Mouse (Mus musculus): ENCODE measurements around the gene Csnk1e. TPM values are rescaled to one million over a fixed set of nuclear protein-coding genes. Genes with fewer than 3 reads are reported as not detected.
"Not testable (repeated sequence)": the region's sequence is repeated elsewhere in the genome, so short reads cannot be mapped to it uniquely, and the experiment has no call there.

Csnk1e gene
- polyA plus RNA-seq, 1 experiment from 2014 or later, result 213 TPM

DNA sequence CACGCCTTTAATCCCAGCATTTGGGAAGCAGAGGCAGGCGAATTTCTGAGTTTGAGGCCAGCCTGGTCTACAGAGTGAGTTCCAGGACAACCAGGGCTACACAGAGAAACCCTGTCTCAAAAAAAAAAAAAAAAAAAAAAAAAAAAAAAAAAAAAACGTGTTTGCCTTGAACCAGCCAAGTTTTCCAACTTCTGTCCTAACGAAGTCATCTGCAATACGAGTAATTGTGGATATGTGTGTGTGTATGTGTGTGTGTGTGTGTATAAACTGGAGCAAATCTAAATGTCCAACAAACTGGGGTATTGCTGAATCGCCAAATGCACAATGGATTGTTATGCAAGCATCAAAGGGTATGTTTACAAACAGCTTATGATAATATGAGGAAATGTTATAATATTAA, 738 bp upstream of the Csnk1e start:
- H3K4me3 ChIP-seq (ENCODE audit: low read depth, low read length); H3K27me3 ChIP-seq (ENCODE audit: control insufficient read depth, insufficient read depth, low read length); ATAC-seq (ENCODE audit: insufficient read depth, low FRiP score, low TSS enrichment); DNase-seq (ENCODE audit: low spot score); H3K9ac ChIP-seq (ENCODE audit: low read length); H3K4me2 ChIP-seq (ENCODE audit: low read depth); H3K4me1 ChIP-seq (ENCODE audit: control insufficient read depth, insufficient read depth, low read length); H3K9me3 ChIP-seq (ENCODE audit: control insufficient read depth, low read length); H3K27ac ChIP-seq (ENCODE audit: low read depth, low read length); H3K36me3 ChIP-seq (ENCODE audit: control insufficient read depth, insufficient read depth, low read length): not testable (repeated sequence)
- WGBS, result 50% methylated on average over 6 of the region's 6 CpGs

- WGBS, result 90% methylated on average over 4 of the region's 4 CpGs
- DNase-seq (ENCODE audit: low spot score), result no peak
Observed at GRCm38 (mm10) chr15:79453831-79454230, 1.5 kb downstream of the Csnk1e start.

GRCm38 (mm10) chr15:79448041-79448440, 7.3 kb downstream of the Csnk1e start:
- Histone ChIP-seq H3K9me3 (ENCODE audit: control insufficient read depth, low read length) (no peaks in the 10 kb centered on the region), H3K4me1 (ENCODE audit: control insufficient read depth, insufficient read depth, low read length) (no peaks in the 10 kb centered on the region), H3K4me3 (ENCODE audit: low read depth, low read length) (no peak overlapping the region), H3K27me3 (ENCODE audit: control insufficient read depth, insufficient read depth, low read length) (no peaks in the 10 kb centered on the region), H3K4me2 (ENCODE audit: low read depth) (no peak overlapping the region), H3K36me3 (ENCODE audit: control insufficient read depth, insufficient read depth, low read length) (no peaks in the 10 kb centered on the region), H3K27ac (ENCODE audit: low read depth, low read length) (no peak overlapping the region), H3K9ac (ENCODE audit: low read length) (no peak overlapping the region)
- 95% methylated on average over 3 of the region's 3 CpGs for WGBS
- DNase-seq (ENCODE audit: low spot score) (no peak), ATAC-seq (ENCODE audit: insufficient read depth, low FRiP score, low TSS enrichment) (no peak)

More at GRCm38 (mm10) chr15:79453831-79454230, 1.5 kb downstream of the Csnk1e start:
- Histone ChIP-seq H3K4me1 (ENCODE audit: control insufficient read depth, insufficient read depth, low read length) (0 out of 2 replicates have a peak, but pooled peaks cover 4% of the 10 kb centered on the region), H3K36me3 (ENCODE audit: control insufficient read depth, insufficient read depth, low read length) (no peaks in the 10 kb centered on the region), H3K27me3 (ENCODE audit: control insufficient read depth, insufficient read depth, low read length) (no peaks in the 10 kb centered on the region), H3K9ac (ENCODE audit: low read length) (no peak overlapping the region), H3K4me3 (ENCODE audit: low read depth, low read length) (no peak overlapping the region), H3K4me2 (ENCODE audit: low read depth) (no peak overlapping the region), H3K27ac (ENCODE audit: low read depth, low read length) (no peak overlapping the region), H3K9me3 (ENCODE audit: control insufficient read depth, low read length) (no peaks in the 10 kb centered on the region)
- ATAC-seq (ENCODE audit: insufficient read depth, low FRiP score, low TSS enrichment), result no peak

DNA sequence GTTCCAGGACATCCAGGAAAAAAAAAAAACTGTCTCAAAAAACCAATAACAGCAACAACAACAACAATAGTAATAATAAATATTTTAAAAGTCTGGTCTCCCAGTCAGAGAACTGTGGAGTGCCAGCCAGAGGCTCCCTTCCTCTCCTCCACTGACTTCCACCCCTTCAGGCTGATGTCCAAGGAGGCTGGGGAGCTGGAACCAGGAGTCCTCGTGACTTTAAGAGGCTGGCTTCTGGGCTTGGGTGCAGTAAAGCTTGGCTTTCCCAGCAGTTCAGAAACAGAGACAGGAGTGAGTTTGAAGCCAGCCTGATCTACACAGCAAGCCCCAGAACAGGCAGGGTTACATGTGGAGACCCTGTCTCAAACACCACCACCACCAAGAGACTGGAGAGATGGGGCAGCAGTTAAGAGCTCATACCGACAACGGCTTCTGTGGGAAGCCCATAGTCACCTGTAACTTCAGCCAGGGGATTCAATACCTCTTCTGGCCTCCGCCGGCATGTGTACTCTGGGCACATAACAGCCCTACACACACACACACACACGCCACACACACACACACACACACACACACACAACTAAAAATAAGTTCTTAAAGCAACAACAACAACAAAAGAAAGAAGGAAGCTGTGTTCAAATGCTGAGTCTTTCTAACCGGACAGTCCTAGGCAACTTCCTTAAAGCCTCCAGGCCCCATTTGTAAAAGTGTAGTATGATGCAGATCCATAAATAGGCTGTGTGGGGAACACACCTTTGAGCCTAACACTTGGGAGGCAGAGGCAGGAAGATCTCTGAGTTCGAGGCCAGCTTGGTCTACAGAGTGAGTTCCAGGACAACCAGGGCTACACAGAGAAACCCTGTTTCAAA, 9.3 kb downstream of the Csnk1e start:
- 89% methylated on average over 8 of the region's 8 CpGs for WGBS
- Histone ChIP-seq H3K9ac (ENCODE audit: low read length) (no peak overlapping the region), H3K36me3 (ENCODE audit: control insufficient read depth, insufficient read depth, low read length) (no peaks in the 10 kb centered on the region), H3K27me3 (ENCODE audit: control insufficient read depth, insufficient read depth, low read length) (no peaks in the 10 kb centered on the region), H3K4me1 (ENCODE audit: control insufficient read depth, insufficient read depth, low read length) (no peaks in the 10 kb centered on the region), H3K27ac (ENCODE audit: low read depth, low read length) (no peak overlapping the region), H3K4me2 (ENCODE audit: low read depth) (no peak overlapping the region), H3K4me3 (ENCODE audit: low read depth, low read length) (no peak overlapping the region), H3K9me3 (ENCODE audit: control insufficient read depth, low read length) (no peaks in the 10 kb centered on the region)
- ATAC-seq (ENCODE audit: insufficient read depth, low FRiP score, low TSS enrichment) (no peak), DNase-seq (ENCODE audit: low spot score) (no peak)

DNA sequence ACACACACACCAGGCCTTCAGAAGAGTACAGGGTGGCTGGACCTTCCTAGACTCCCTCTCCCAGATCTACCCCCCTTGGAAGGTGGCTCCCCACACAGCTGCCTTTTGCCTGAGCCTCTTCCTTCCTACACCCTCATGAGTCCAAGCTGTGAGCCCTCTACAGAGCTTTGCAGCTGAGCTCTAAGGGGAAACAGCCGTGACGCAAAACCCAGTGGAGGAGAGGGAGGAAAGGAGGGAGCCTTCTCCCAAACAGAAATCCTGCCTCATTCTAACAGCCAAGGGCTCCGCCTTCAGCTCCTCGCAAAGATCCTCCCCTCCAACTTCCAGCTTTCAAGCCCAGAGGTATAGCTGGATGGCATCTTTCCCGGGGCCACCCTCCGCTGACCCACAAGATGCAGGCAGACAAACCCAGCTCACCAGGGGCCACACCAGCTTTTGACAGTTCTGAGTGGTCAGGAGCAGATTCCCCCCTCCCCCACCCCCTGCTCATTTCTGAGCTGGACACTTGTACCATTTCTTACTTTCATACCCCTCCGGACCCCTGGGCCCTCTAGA, 11.4 kb downstream of the Csnk1e start:
- ATAC-seq (ENCODE audit: insufficient read depth, low FRiP score, low TSS enrichment), result no peak
- no peaks in the 10 kb centered on the region for H3K36me3 ChIP-seq (ENCODE audit: control insufficient read depth, insufficient read depth, low read length)
- H3K4me1 ChIP-seq (ENCODE audit: control insufficient read depth, insufficient read depth, low read length), result peaks cover 19% of the 10 kb centered on the region
- no peak overlapping the region for H3K4me2 ChIP-seq (ENCODE audit: low read depth)
- H3K27me3 ChIP-seq (ENCODE audit: control insufficient read depth, insufficient read depth, low read length), result no peaks in the 10 kb centered on the region
- no peak overlapping the region for H3K9ac ChIP-seq (ENCODE audit: low read length)
- H3K4me3 ChIP-seq (ENCODE audit: low read depth, low read length), result no peak overlapping the region
- no peak overlapping the region for H3K27ac ChIP-seq (ENCODE audit: low read depth, low read length)
- no peak for DNase-seq (ENCODE audit: low spot score)
- no peaks in the 10 kb centered on the region for H3K9me3 ChIP-seq (ENCODE audit: control insufficient read depth, low read length)
- 68% methylated on average over 7 of the region's 7 CpGs for WGBS

GRCm38 (mm10) chr15:79442961-79443518, 12.3 kb downstream of the Csnk1e start:
- WGBS, result 85% methylated on average over 9 of the region's 9 CpGs
- ATAC-seq (ENCODE audit: insufficient read depth, low FRiP score, low TSS enrichment) (no peak), DNase-seq (ENCODE audit: low spot score) (no peak)
- Histone ChIP-seq H3K4me2 (ENCODE audit: low read depth) (no peak overlapping the region), H3K4me1 (ENCODE audit: control insufficient read depth, insufficient read depth, low read length) (peaks cover 23% of the 10 kb centered on the region), H3K9ac (ENCODE audit: low read length) (no peak overlapping the region), H3K9me3 (ENCODE audit: control insufficient read depth, low read length) (no peaks in the 10 kb centered on the region), H3K27ac (ENCODE audit: low read depth, low read length) (no peak overlapping the region), H3K4me3 (ENCODE audit: low read depth, low read length) (no peak overlapping the region), H3K27me3 (ENCODE audit: control insufficient read depth, insufficient read depth, low read length) (no peaks in the 10 kb centered on the region), H3K36me3 (ENCODE audit: control insufficient read depth, insufficient read depth, low read length) (peaks cover 8% of the 10 kb centered on the region; the same call in 1 of the 2 replicates)

GRCm38 (mm10) chr15:79442257-79442611, 13.1 kb downstream of the Csnk1e start:
- H3K27me3 ChIP-seq (ENCODE audit: control insufficient read depth, insufficient read depth, low read length), result no peaks in the 10 kb centered on the region
- 5% methylated on average over 6 of the region's 6 CpGs for WGBS
- ATAC-seq (ENCODE audit: insufficient read depth, low FRiP score, low TSS enrichment), result 0 out of 2 replicates have a peak, but pooled peaks have one; percentile 2
- H3K36me3 ChIP-seq (ENCODE audit: control insufficient read depth, insufficient read depth, low read length), result peaks cover 13% of the 10 kb centered on the region
- H3K4me2 ChIP-seq (ENCODE audit: low read depth), result peak overlapping the region; percentile 97
- H3K4me1 ChIP-seq (ENCODE audit: control insufficient read depth, insufficient read depth, low read length), result peaks cover 29% of the 10 kb centered on the region
- H3K9ac ChIP-seq (ENCODE audit: low read length), result peak overlapping the region; percentile 100
- no peak for DNase-seq (ENCODE audit: low spot score)
- no peaks in the 10 kb centered on the region for H3K9me3 ChIP-seq (ENCODE audit: control insufficient read depth, low read length)
- peak overlapping the region; percentile 97 for H3K27ac ChIP-seq (ENCODE audit: low read depth, low read length)
- H3K4me3 ChIP-seq (ENCODE audit: low read depth, low read length), result peak overlapping the region; percentile 93

DNA sequence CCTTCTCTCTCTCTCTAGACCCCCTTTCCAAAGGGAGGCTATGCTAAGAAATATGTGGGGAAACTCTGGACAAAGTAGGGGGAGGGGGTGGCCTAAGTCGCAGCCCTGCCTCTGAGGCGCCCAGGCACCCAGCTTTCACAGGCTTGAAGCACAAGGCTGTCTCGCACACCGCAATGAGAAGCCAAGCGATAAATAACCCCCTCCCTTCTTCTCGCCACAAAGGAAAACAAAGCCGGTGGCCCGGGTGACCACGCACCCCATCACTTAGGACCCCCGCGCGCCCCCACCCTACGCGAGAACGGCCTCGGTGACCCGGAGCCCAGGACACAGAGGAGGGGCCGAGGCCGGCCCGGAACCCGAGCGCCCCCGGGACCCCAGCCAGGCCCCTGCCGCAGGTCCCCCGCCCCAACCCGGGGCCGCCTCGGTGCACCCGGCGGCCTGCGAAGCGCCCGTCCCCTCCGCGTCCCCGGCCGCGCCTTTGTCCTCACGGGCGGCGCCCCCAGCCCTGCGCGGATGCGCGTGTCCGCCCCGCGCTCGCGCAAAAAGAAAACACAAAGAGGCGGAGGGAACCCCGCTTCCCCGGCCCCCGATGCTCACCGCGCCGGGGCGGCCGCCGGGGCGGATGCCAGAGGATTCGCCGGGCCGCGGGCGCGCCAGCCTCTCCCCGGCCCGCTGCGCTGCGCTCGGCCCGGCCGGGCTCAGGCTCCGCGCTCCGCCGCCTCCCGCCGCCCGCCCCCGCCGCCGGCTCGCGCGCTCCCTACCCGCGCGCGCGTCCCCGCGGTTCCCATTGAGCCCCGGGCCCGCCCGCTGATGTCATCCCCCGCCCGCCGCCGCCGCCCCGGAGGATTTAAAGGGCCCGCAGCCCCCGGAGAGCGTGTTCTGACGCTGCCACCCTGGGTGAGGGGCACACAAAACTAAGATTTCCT, 13.8 kb downstream of the Csnk1e start:
- Histone ChIP-seq H3K36me3 (ENCODE audit: control insufficient read depth, insufficient read depth, low read length) (peaks cover 18% of the 10 kb centered on the region), H3K4me3 (ENCODE audit: low read depth, low read length) (peak overlapping the region; percentile 93), H3K27me3 (ENCODE audit: control insufficient read depth, insufficient read depth, low read length) (no peaks in the 10 kb centered on the region), H3K9ac (ENCODE audit: low read length) (peak overlapping the region; percentile 100), H3K9me3 (ENCODE audit: control insufficient read depth, low read length) (no peaks in the 10 kb centered on the region), H3K4me1 (ENCODE audit: control insufficient read depth, insufficient read depth, low read length) (peaks cover 33% of the 10 kb centered on the region), H3K4me2 (ENCODE audit: low read depth) (peak overlapping the region; percentile 97), H3K27ac (ENCODE audit: low read depth, low read length) (peak overlapping the region; percentile 97)
- DNase-seq (ENCODE audit: low spot score), result peak; percentile 86
- peak; percentile 80 for ATAC-seq (ENCODE audit: insufficient read depth, low FRiP score, low TSS enrichment)
- WGBS, result under 1% methylated on average over 70 of the region's 107 CpGs

All from neural tube, embryonic 11.5 days (tissue).